ENCODE assay signal across 9 mouse cellular contexts in genomic region chr5:65130528-65131210, GRCm38 (mm10). TPM values are rescaled to one million over a fixed set of nuclear protein-coding genes. Genes with fewer than 3 reads are reported as not detected.
DNase-seq lines count a peak whose midpoint lies in the region; ATAC-seq lines count a peak whose summit lies in the region.
"Had no signal": no experiment of that assay in that cellular context is flagged by ENCODE, and none has a peak within 500 bp of the region (broad histone marks: within the 10 kb centered on the region; RNA-seq: fewer than 3 reads in every experiment).

No protein-coding gene starts in this region.

- H3K36me3 ChIP-seq in heart, embryonic 13.5 days = no peaks in the 10 kb centered on the region
- no peaks in the 10 kb centered on the region for H3K36me3 ChIP-seq in limb, embryonic 15.5 days
- H3K36me3 ChIP-seq in stomach, embryonic 14.5 days (ENCODE audit: control insufficient read depth, insufficient read depth, low read length) = no peaks in the 10 kb centered on the region
- H3K36me3 ChIP-seq: G1E had no signal

- 10% methylated on average over 12 of the region's 12 CpGs for WGBS in heart, embryonic 13.5 days
- 5% methylated on average over 12 of the region's 12 CpGs for WGBS in limb, embryonic 15.5 days
- WGBS in stomach, embryonic 14.5 days = 6% methylated on average over 12 of the region's 12 CpGs

- 0 out of 2 replicates have a peak, but pooled peaks cover 3% of the 10 kb centered on the region for H3K9me3 ChIP-seq in heart, embryonic 13.5 days
- H3K9me3 ChIP-seq in limb, embryonic 15.5 days = no peaks in the 10 kb centered on the region
- no peaks in the 10 kb centered on the region for H3K9me3 ChIP-seq in stomach, embryonic 14.5 days (ENCODE audit: control insufficient read depth, low read depth, low read length)
- H3K9me3 ChIP-seq: G1E had no signal

- no peak for DNase-seq in heart, postnatal 10 days
- peak; percentile 34 to 35 for DNase-seq in frontal cortex, postnatal 36 days (ENCODE audit: low spot score in 2 of 2)
- no peak for DNase-seq in adrenal gland, postnatal 36 days
- no peak for DNase-seq in adrenal gland, postnatal 25 days

- no peaks in the 10 kb centered on the region for H3K27me3 ChIP-seq in heart, embryonic 13.5 days (replicated peaks)
- no peaks in the 10 kb centered on the region for H3K27me3 ChIP-seq in limb, embryonic 15.5 days
- H3K27me3 ChIP-seq in stomach, embryonic 14.5 days (ENCODE audit: control insufficient read depth, insufficient read depth, low read length) = no peaks in the 10 kb centered on the region

- peak overlapping the region; percentile 66 for H3K4me2 ChIP-seq in heart, embryonic 13.5 days
- peak overlapping the region; percentile 54 for H3K4me2 ChIP-seq in limb, embryonic 15.5 days
- peak overlapping the region; percentile 51 for H3K4me2 ChIP-seq in stomach, embryonic 14.5 days (replicated peaks; ENCODE audit: low read depth, low read length)

- no peak overlapping the region for H3K27ac ChIP-seq in heart, embryonic 13.5 days (replicated peaks)
- H3K27ac ChIP-seq in brown adipose tissue, adult 24 weeks (replicated peaks; ENCODE audit: low read depth, low read length) = no peak overlapping the region
- no peak overlapping the region for H3K27ac ChIP-seq in limb, embryonic 15.5 days
- H3K27ac ChIP-seq in stomach, embryonic 14.5 days (ENCODE audit: low read length) = no peak overlapping the region

- peaks cover 11% of the 10 kb centered on the region; the same call in 1 of the 2 replicates for H3K4me1 ChIP-seq in heart, embryonic 13.5 days
- peaks cover 6% of the 10 kb centered on the region for H3K4me1 ChIP-seq in brown adipose tissue, adult 24 weeks (ENCODE audit: control insufficient read depth, insufficient read depth, insufficient read length, low read length)
- peaks cover 6% of the 10 kb centered on the region for H3K4me1 ChIP-seq in limb, embryonic 15.5 days
- no peaks in the 10 kb centered on the region for H3K4me1 ChIP-seq in stomach, embryonic 14.5 days (ENCODE audit: control insufficient read depth, insufficient read depth, low read length)

- peak overlapping the region; percentile 76 for H3K9ac ChIP-seq in heart, embryonic 13.5 days
- H3K9ac ChIP-seq in limb, embryonic 15.5 days = no peak overlapping the region
- H3K9ac ChIP-seq in stomach, embryonic 14.5 days (replicated peaks; ENCODE audit: low read depth, low read length) = no peak overlapping the region; the same call in 1 of the 2 replicates

- intact Hi-C loops in heart, postnatal 10 days (cut with DNase I) = no loop called here

- no peak for ATAC-seq in heart, embryonic 13.5 days (ENCODE audit: extremely low read depth, insufficient number of reproducible peaks, low FRiP score, low TSS enrichment)
- ATAC-seq in limb, embryonic 15.5 days (ENCODE audit: insufficient number of reproducible peaks, low FRiP score, low TSS enrichment, low read depth) = no peak
- no peak for ATAC-seq in stomach, embryonic 14.5 days (ENCODE audit: insufficient number of reproducible peaks, insufficient read depth, low FRiP score, low read depth)

- H3K4me3 ChIP-seq in heart, embryonic 13.5 days = peak overlapping the region; percentile 50
- H3K4me3 ChIP-seq in brown adipose tissue, adult 24 weeks (ENCODE audit: insufficient read depth, low read depth, low read length) = peak overlapping the region; percentile 33
- peak overlapping the region; percentile 38 for H3K4me3 ChIP-seq in limb, embryonic 15.5 days
- peak overlapping the region; percentile 31 for H3K4me3 ChIP-seq in stomach, embryonic 14.5 days (ENCODE audit: low read depth, low read length)

RNA-seq across cellular contexts. Expression of gene Klhl5, which starts 23.3 kb away (rescaled TPM):
- 12.3 and 14.1 TPM in 2 replicates for polyA plus RNA-seq in heart, embryonic 13.5 days (2015; fragmentation: Nextera tagmentation; extraction: Ambion mirVana)
- total RNA-seq in heart, postnatal 10 days (2021) = 10 to 100 TPM; 20.8 to 21.1 TPM
- 33.9 and 41.4 TPM in 2 replicates for polyA plus RNA-seq in brown adipose tissue, adult 24 weeks (2012; ENCODE audit: insufficient read depth, insufficient read length, missing spikeins)
- polyA plus RNA-seq in limb, embryonic 15.5 days (2015; fragmentation: Nextera tagmentation; extraction: Ambion mirVana) = 13.3 and 17.6 TPM in 2 replicates
- 16.5 and 20.5 TPM in 2 replicates for polyA plus RNA-seq in stomach, embryonic 14.5 days (2014; fragmentation: Nextera tagmentation; extraction: Ambion mirVana)
- 10 to 100 TPM; 53.1 to 67.7 TPM for total RNA-seq in adrenal gland, postnatal 36 days (2021)
- 51.4 and 65.8 TPM in 2 replicates for total RNA-seq in adrenal gland, postnatal 25 days (2021)

RNA-seq across cellular contexts. Expression of gene Tmem156, which starts 38.7 kb away (rescaled TPM):
- 0.19 TPM in 1 of 2 replicates, not detected in the other for polyA plus RNA-seq in heart, embryonic 13.5 days (2015; fragmentation: Nextera tagmentation; extraction: Ambion mirVana)
- under 1 TPM in 1 of 2 experiments, not detected in 1; 0.29 TPM for total RNA-seq in heart, postnatal 10 days (2021)
- not detected in 2 replicates for polyA plus RNA-seq in brown adipose tissue, adult 24 weeks (2012; ENCODE audit: insufficient read depth, insufficient read length, missing spikeins)
- 0.55 and 1.2 TPM in 2 replicates for polyA plus RNA-seq in limb, embryonic 15.5 days (2015; fragmentation: Nextera tagmentation; extraction: Ambion mirVana)
- 0.56 and 0.72 TPM in 2 replicates for polyA plus RNA-seq in stomach, embryonic 14.5 days (2014; fragmentation: Nextera tagmentation; extraction: Ambion mirVana)
- total RNA-seq in adrenal gland, postnatal 36 days (2021) = not detected
- total RNA-seq in adrenal gland, postnatal 25 days (2021) = 0.21 TPM in 1 of 2 replicates, not detected in the other
- polyA plus RNA-seq: G1E had no signal

Comparison
In these comparisons a context has a peak if more than half of its experiments do, and no peak if none do; other contexts are left out.
1. DNase-seq: peak in frontal cortex, postnatal 36 days (2 of 2); none in heart, postnatal 10 days (0 of 2), adrenal gland, postnatal 36 days (0 of 2) and adrenal gland, postnatal 25 days (single experiment).
2. Peak in every context shown above with its lines, with median percentiles within 50 percentile points of each other: H3K4me2 ChIP-seq and H3K4me3 ChIP-seq.